Mouse (Mus musculus) liver, embryonic 14.5 days (tissue): ENCODE results near the gene Bmp8a. TPM values are rescaled to one million over a fixed set of nuclear protein-coding genes. Genes with fewer than 3 reads are reported as not detected.
"Not testable (repeated sequence)": the region's sequence is repeated elsewhere in the genome, so short reads cannot be mapped to it uniquely, and the experiment has no call there.

Source experiments
- ATAC-seq: fragments of 200-750 bp; cut with Nextera tagmentation; 2 replicates; pipeline ENCODE4 v1.8.0; 2017; ENCODE audit warnings: moderate number of reproducible peaks, mild to moderate bottlenecking, moderate library complexity; ENCODE audit not compliant: insufficient read depth
- DNase-seq, 3 experiments: peaks; one replicate each; pipeline ENCODE4 v3.0.0-alpha.2; 2012 to 2013; ENCODE audit warnings: low read depth in 3 of 3, low spot score in 3 of 3
- H3K27ac ChIP-seq: fragments of 300-500 bp; sonication (generic); 2 replicates; pipeline ENCODE4 v1.5.1; 2014; ENCODE audit warnings: moderate library complexity, mild to moderate bottlenecking, control low read depth, inconsistent platforms
- H3K27me3 ChIP-seq: fragments of 300-500 bp; sonication (generic); 2 replicates; pipeline ENCODE4 v1.6.1; 2014; ENCODE audit warnings: mild to moderate bottlenecking, low read length, moderate library complexity; ENCODE audit not compliant: control insufficient read depth, insufficient read depth
- H3K36me3 ChIP-seq: fragments of 300-500 bp; sonication (generic); replicated peaks from 2 replicates; pipeline ENCODE4 v1.6.1; 2014; ENCODE audit warnings: low read depth; ENCODE audit not compliant: control insufficient read depth, insufficient read depth
- H3K4me1 ChIP-seq, 2 experiments: fragments of 200-500 bp in 1 of 2; fragments of 300-500 bp in 1 of 2; sonication (generic) in 1 of 2; replicated peaks; 2 replicates each; pipeline ENCODE4 v1.6.1; 2012 to 2014; ENCODE audit warnings: antibody characterized with exemption in 1 of 2, inconsistent platforms in 1 of 2, low read length in 1 of 2; ENCODE audit not compliant: control insufficient read depth in 2 of 2, insufficient read depth in 2 of 2
- H3K4me2 ChIP-seq: fragments of 300-500 bp; sonication (generic); 2 replicates; pipeline ENCODE4 v1.6.1; 2014; ENCODE audit warnings: low read depth, mild to moderate bottlenecking, control low read depth, moderate library complexity
- H3K4me3 ChIP-seq, 2 experiments: fragments of 200-500 bp in 1 of 2; fragments of 300-500 bp in 1 of 2; sonication (generic) in 1 of 2; 2 replicates each; pipeline ENCODE4 v1.5.1; 2012 to 2014; ENCODE audit warnings: low read depth in 2 of 2, low read length in 2 of 2, mild to moderate bottlenecking in 2 of 2, control low read depth in 1 of 2, inconsistent platforms in 1 of 2, moderate library complexity in 1 of 2; ENCODE audit not compliant: insufficient read depth in 1 of 2
- H3K9ac ChIP-seq: fragments of 300-500 bp; sonication (generic); replicated peaks from 2 replicates; pipeline ENCODE4 v1.6.1; 2014; ENCODE audit warnings: mild to moderate bottlenecking, control low read depth, moderate library complexity
- H3K9me3 ChIP-seq: fragments of 300-500 bp; sonication (generic); 2 replicates; pipeline ENCODE4 v1.6.1; 2016; ENCODE audit warnings: low read length, mixed read lengths; ENCODE audit not compliant: control insufficient read depth
- CTCF ChIP-seq: IDR thresholded peaks from 2 replicates; pipeline ENCODE4 v1.5.1; 2016; ENCODE audit warnings: antibody characterized with exemption, low read depth, control low read depth
- EP300 ChIP-seq: IDR thresholded peaks from 2 replicates; pipeline ENCODE4 v1.6.1; 2016; ENCODE audit warnings: antibody characterized with exemption, low read depth
- WGBS: fragments of 180-500 bp; shearing (Covaris S2); extraction: QIAGEN DNeasy Blood & Tissue Kit; methylation state at CpG from one replicate; pipeline ENCODE4 v1.1.7; 2014; ENCODE audit not compliant: insufficient replicate concordance; 5-methylcytosine and 5-hydroxymethylcytosine counted together
- polyA plus RNA-seq, 2 experiments: library from polyadenylated mRNA; depleted of rRNA in 1 of 2; stranded (reverse) in 1 of 2; unstranded in 1 of 2; fragments of >200 nt; fragmentation: Nextera tagmentation in 1 of 2; extraction: Ambion mirVana in 1 of 2; gene quantifications; 2 replicates each; pipeline versions ENCODE4 v1.2.1 to v1.2.3; 2012 to 2014

Bmp8a gene
- polyA plus RNA-seq, 2 experiments, result 0.08 TPM; not detected in 1

- Histone ChIP-seq H3K27me3 (no peaks in the 10 kb centered on the region), H3K36me3 (peaks cover 99% of the 10 kb centered on the region), H3K27ac (no peak overlapping the region), H3K4me3 (no peak overlapping the region), H3K4me1 (no peaks in the 10 kb centered on the region), H3K9ac (no peak overlapping the region), H3K4me2 (no peak overlapping the region), H3K9me3 (no peaks in the 10 kb centered on the region)
- DNase-seq (no peak), ATAC-seq (no peak)
- TF ChIP-seq CTCF (no peak), EP300 (no peak)
- 91% methylated on average over 22 of the region's 22 CpGs for WGBS
Observed at GRCm38 (mm10) chr4:123297195-123297960, 45.7 kb downstream of the Bmp8a start.

- ATAC-seq (no peak), DNase-seq (no peak)
- no peak overlapping the region for H3K4me2 ChIP-seq
- H3K9me3 ChIP-seq, result no peaks in the 10 kb centered on the region
- TF ChIP-seq EP300 (no peak), CTCF (no peak)
- no peaks in the 10 kb centered on the region for H3K4me1 ChIP-seq
- no peak overlapping the region for H3K27ac ChIP-seq
- H3K4me3 ChIP-seq, result no peak overlapping the region
- 80% methylated on average over 5 of the region's 5 CpGs for WGBS
- H3K27me3 ChIP-seq, result no peaks in the 10 kb centered on the region
- no peak overlapping the region for H3K9ac ChIP-seq
- peaks cover 99% of the 10 kb centered on the region for H3K36me3 ChIP-seq
Observed at GRCm38 (mm10) chr4:123296148-123296534, 46.9 kb downstream of the Bmp8a start.

- H3K4me2 ChIP-seq, result no peak overlapping the region
- no peak overlapping the region for H3K9ac ChIP-seq
- ATAC-seq, result no peak
- no peaks in the 10 kb centered on the region for H3K27me3 ChIP-seq
- 90% methylated on average over 21 of the region's 21 CpGs for WGBS
- no peak for TF ChIP-seq CTCF
- TF ChIP-seq EP300, result no peak
- H3K36me3 ChIP-seq, result peaks cover 99% of the 10 kb centered on the region
- H3K4me3 ChIP-seq, result no peak overlapping the region
- no peak overlapping the region for H3K27ac ChIP-seq
- no peaks in the 10 kb centered on the region for H3K9me3 ChIP-seq
- H3K4me1 ChIP-seq, result no peaks in the 10 kb centered on the region
- DNase-seq, result no peak
Observed at GRCm38 (mm10) chr4:123295516-123296147, 47.4 kb downstream of the Bmp8a start.

GRCm38 (mm10) chr4:123295026-123295425 is 48.0 kb downstream of the Bmp8a start:
- H3K27me3 ChIP-seq, H3K4me1 ChIP-seq, ATAC-seq, H3K4me3 ChIP-seq, H3K27ac ChIP-seq, DNase-seq, H3K4me2 ChIP-seq, H3K9me3 ChIP-seq, H3K9ac ChIP-seq: not testable (repeated sequence)
- peaks cover 99% of the 10 kb centered on the region for H3K36me3 ChIP-seq
- WGBS, result 89% methylated on average over 15 of the region's 15 CpGs

GRCm38 (mm10) chr4:123293661-123294443 is 49.2 kb downstream of the Bmp8a start:
- H3K4me1 ChIP-seq, result no peaks in the 10 kb centered on the region
- 74% methylated on average over 7 of the region's 7 CpGs for WGBS
- H3K9me3 ChIP-seq, result no peaks in the 10 kb centered on the region
- no peak overlapping the region for H3K4me3 ChIP-seq
- no peak for TF ChIP-seq EP300
- TF ChIP-seq CTCF, result no peak
- no peaks in the 10 kb centered on the region for H3K27me3 ChIP-seq
- DNase-seq (no peak), ATAC-seq (no peak)
- peaks cover 99% of the 10 kb centered on the region for H3K36me3 ChIP-seq
- H3K4me2 ChIP-seq, result no peak overlapping the region
- H3K27ac ChIP-seq, result no peak overlapping the region
- H3K9ac ChIP-seq, result no peak overlapping the region
